Mouse (Mus musculus): Measurements from ENCODE around the gene Gmpr.

DNA sequence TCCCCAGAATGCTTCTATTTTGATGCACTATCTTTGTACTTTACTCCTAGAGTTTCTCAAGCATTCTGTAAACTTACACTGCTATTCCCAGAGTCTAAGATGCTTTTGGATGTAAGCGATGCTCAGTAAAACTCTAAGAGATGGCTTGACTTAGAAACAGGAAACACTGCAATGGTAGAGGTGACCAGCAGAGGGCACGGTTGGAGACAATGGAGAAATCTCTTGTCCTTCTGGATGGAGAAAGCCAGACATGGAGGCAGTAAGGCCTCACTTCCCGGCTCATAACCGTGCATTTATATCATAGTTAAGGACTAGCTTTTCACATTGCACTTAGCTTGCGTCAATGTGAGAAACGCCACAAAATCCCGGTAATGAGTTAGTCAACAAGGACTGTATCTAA, 53.3 kb downstream of the Gmpr start:
- TF ChIP-seq CTCF (IDR thresholded peaks at IDR 0.05; ENCODE audit: control insufficient read depth, insufficient read depth, low read length), result 0 out of 2 replicates have a peak, but pooled peaks have one; percentile 18
- no peak for TF ChIP-seq POLR2A (IDR thresholded peaks at IDR 0.05; ENCODE audit: borderline replicate concordance, control insufficient read depth, low read depth, low read length)
